Mouse (Mus musculus) small intestine, adult 2 months (tissue): Measurements from ENCODE around the gene Asb9. TPM values are rescaled to one million over a fixed set of nuclear protein-coding genes. Genes with fewer than 3 reads are reported as not detected.

Experiments
- H3K27ac ChIP-seq: fragments of 200-500 bp; 2 replicates; pipeline ENCODE4 v1.5.1; 2012; ENCODE audit warnings: low read depth, low read length, control low read depth, inconsistent platforms; ENCODE audit not compliant: insufficient read depth
- H3K27me3 ChIP-seq: fragments of 200-500 bp; 2 replicates; pipeline ENCODE4 v1.6.1; 2012; ENCODE audit warnings: mild to moderate bottlenecking, moderate library complexity, low read length, inconsistent platforms; ENCODE audit not compliant: control insufficient read depth, insufficient read depth
- H3K36me3 ChIP-seq: fragments of 200-500 bp; 2 replicates; pipeline ENCODE4 v1.6.1; 2012; ENCODE audit warnings: mild to moderate bottlenecking, low read length, control low read depth, inconsistent platforms; ENCODE audit not compliant: control insufficient read depth, insufficient read depth
- H3K4me1 ChIP-seq: fragments of 200-500 bp; 2 replicates; pipeline ENCODE4 v1.6.1; 2012; ENCODE audit warnings: low read length, inconsistent platforms, mixed read lengths; ENCODE audit not compliant: control insufficient read depth, insufficient read depth, insufficient read length
- H3K4me3 ChIP-seq: fragments of 200-500 bp; 2 replicates; pipeline ENCODE4 v1.5.1; 2012; ENCODE audit warnings: low read depth, mild to moderate bottlenecking, control low read depth, inconsistent platforms, low read length, moderate library complexity
- CTCF ChIP-seq: fragments of 200-500 bp; IDR thresholded peaks from 2 replicates; pipeline ENCODE4 v1.5.1; 2012; ENCODE audit warnings: low read depth, mild to moderate bottlenecking, control low read depth, inconsistent platforms, low read length, moderate library complexity, mixed read lengths; ENCODE audit not compliant: insufficient replicate concordance, insufficient read length; ENCODE audit errors: extremely low read depth
- POLR2A ChIP-seq: fragments of 200-500 bp; IDR thresholded peaks from 2 replicates; pipeline ENCODE4 v1.6.1; 2012; ENCODE audit warnings: low read depth, mild to moderate bottlenecking, control low read depth, inconsistent platforms, low read length, moderate library complexity
- WGBS: fragments of 180-500 bp; shearing (Covaris S2); methylation state at CpG from one replicate; pipeline ENCODE4 v1.1.7; 2018; 5-methylcytosine and 5-hydroxymethylcytosine counted together
- polyA plus RNA-seq: library from polyadenylated mRNA; depleted of rRNA; stranded (reverse); fragments of >200 nt; gene quantifications from 2 replicates; pipeline ENCODE4 v1.2.3, GENCODE M21; 2012; rRNA removed

The Asb9 gene
- not detected in 2 replicates for polyA plus RNA-seq

DNA sequence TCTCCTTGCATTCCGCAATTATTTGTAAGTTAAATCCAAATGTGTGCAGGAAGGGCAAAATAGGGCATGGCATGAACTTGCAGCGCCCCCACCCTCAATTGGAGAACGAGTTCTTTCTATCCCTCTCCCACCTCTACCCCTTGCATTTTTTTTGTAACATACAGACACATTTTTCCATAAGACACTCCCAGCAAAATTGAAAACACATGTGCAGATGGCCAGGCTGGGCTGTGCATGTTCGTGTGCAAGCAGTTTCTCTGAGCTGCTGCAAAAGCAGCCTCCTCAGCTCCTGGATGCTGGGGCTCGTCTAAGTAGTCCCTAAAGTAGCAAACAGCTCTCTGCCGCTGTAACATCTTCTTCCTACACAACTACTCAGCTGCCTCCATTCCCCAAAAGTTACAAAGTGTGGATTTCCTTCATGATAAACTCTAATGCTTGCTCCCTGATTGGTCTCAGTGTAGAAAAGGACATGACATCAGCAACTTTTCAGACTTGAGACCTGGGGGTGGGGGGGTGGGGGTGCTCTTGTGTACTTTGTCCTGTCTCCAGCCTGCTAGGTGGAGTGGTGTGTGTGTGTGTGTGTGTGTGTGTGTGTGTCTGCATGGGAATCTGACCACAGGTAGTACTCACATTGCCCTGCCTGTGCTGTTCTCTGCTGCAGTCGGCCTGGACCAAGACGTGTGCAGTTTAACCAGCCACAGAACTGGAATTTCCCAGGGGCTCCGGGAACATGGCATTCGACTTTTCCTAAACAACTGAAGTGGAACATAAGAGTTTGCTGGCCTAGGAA lies at the start of gene Asb9:
Gene Asb9, plus strand, starts transcription at position 619 of the 790 bp plus-strand sequence.
- 71% methylated on average over 10 of the region's 10 CpGs for WGBS
- no peaks in the 10 kb centered on the region for H3K36me3 ChIP-seq
- H3K4me1 ChIP-seq = no peaks in the 10 kb centered on the region
- TF ChIP-seq CTCF (no peak), POLR2A (no peak)
- no peaks in the 10 kb centered on the region for H3K27me3 ChIP-seq
- no peak within 1 kb of the TSS for H3K27ac ChIP-seq
- no peak within 1 kb of the TSS for H3K4me3 ChIP-seq

DNA sequence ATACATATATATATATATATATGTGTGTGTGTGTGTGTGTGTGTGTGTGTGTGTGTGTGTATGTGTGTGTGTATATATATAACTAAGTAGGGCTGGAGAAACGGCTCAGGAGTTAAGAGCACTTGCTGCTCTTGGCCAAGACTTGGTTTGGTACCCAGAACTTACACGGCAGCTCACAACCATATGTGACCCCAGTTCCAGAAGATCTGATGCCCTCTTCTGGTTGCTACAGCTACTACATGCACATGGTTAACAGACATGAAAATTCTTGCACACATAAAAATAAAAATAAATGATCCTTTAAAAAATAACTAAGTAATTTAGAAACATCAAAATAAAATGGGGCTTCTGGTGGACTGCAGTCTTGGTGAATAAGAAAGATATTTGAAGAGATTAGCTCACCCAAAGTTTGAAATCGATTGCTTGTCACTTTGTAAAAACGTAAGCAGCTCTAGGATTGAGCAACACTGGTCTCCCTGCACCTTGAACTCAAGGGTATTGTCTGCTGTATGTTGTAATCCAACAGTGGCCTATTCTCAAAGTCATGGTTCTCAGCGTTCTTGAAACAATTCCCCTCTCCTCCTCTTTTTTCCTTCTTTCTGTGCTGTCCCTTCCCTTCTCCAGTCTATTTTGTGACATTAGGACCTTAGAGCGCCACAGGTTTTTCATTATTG lies 46.8 kb upstream of the Asb9 start:
- TF ChIP-seq CTCF (no peak), POLR2A (no peak)
- no peaks in the 10 kb centered on the region for H3K36me3 ChIP-seq
- H3K27me3 ChIP-seq = no peaks in the 10 kb centered on the region
- WGBS = 45% methylated on average over 6 of the region's 6 CpGs
- no peaks in the 10 kb centered on the region for H3K4me1 ChIP-seq
- H3K4me3 ChIP-seq = no peak overlapping the region
- H3K27ac ChIP-seq = no peak overlapping the region

DNA sequence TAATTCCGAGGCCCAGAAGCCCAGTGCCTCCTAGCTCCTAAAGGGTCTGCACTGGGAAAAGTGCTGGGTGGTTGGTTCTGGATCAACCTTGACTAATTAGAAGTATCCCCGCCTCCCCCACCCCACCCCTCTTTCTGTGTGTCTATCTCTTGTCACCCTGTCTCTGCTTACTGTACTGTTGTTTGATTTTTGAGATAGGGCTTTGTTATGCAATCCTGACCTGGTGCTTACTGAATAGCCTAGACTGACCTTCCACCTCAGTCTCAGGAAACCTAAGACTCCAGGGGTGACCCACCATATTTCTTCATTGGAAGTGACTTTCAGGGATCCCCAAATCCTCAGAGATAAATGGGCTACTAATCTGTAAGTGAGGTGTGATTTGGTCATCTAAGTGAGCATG lies 3.9 kb upstream of the Asb9 start:
- no peaks in the 10 kb centered on the region for H3K27me3 ChIP-seq
- H3K4me3 ChIP-seq = no peak overlapping the region
- no peaks in the 10 kb centered on the region for H3K36me3 ChIP-seq
- WGBS = 64% methylated on average over 2 of the region's 2 CpGs
- no peaks in the 10 kb centered on the region for H3K4me1 ChIP-seq
- no peak for TF ChIP-seq POLR2A
- H3K27ac ChIP-seq = no peak overlapping the region

DNA sequence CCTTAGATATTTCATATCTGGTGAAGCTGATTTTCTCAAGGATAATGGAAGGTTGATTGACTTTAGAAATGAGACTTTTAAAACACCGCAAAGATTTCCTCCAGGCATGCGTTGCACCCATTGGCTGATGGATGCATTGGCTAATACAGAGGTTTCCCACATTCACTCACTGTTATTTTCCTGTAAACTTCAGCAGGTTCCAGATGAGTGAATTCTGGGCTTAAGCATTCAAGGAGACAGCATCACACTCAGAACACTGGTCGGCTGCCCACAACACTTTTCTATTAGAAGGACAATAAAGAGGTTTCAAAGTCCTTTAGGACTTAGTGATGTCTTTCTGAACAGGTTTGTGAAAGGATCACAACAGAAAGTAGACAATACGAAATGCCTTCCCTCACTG lies 941 bp downstream of the Asb9 start:
- TF ChIP-seq POLR2A = no peak
- TF ChIP-seq CTCF = no peak
- H3K4me1 ChIP-seq = no peaks in the 10 kb centered on the region
- H3K27ac ChIP-seq = no peak overlapping the region
- no peak overlapping the region for H3K4me3 ChIP-seq
- no peaks in the 10 kb centered on the region for H3K36me3 ChIP-seq
- 70% methylated on average over 4 of the region's 4 CpGs for WGBS
- no peaks in the 10 kb centered on the region for H3K27me3 ChIP-seq

DNA sequence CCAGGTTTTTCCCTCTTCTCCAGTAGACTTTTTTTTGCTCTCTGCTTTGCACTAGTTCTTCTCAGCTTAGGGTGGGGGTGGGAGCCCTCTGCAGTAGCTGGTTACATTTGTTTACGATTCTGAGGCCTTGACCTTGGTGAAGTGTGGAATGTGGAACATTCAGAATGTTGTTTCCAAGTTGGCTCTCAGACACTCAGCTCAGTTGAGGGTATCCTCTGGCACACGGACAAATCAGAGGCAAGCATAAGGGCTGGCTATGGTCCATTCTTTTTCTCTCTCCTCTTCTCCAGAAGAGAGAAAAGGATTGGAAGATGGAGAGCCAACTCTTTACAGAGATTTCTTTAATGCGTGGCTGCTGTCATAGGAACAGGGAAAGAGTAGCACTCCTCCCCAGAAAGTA lies 2.6 kb downstream of the Asb9 start:
- 44% methylated on average over 3 of the region's 3 CpGs for WGBS
- Histone ChIP-seq H3K36me3 (no peaks in the 10 kb centered on the region), H3K27me3 (no peaks in the 10 kb centered on the region), H3K4me3 (no peak overlapping the region), H3K27ac (no peak overlapping the region), H3K4me1 (no peaks in the 10 kb centered on the region)
- TF ChIP-seq CTCF (no peak), POLR2A (no peak)

DNA sequence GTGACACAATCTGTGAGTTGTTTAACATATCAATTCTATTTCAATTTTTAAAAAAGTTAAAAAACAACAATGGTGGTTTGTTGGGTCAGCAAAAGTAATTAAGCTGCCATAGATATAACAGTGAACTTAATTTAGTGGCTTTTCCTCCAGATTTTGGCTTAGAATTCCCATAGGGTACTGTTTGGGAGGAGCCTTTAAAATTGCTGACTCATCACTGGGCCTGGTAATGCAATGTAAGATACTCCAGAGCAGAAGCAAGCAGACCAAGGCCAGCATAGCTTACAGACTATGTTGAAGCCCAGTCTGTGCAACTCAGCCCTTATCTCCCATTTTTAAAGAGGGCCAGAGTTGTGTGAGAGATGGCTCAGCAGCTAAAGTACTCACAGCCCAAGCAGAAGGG lies 16.0 kb downstream of the Asb9 start:
- Histone ChIP-seq H3K36me3 (no peaks in the 10 kb centered on the region), H3K27ac (no peak overlapping the region), H3K27me3 (no peaks in the 10 kb centered on the region), H3K4me1 (no peaks in the 10 kb centered on the region), H3K4me3 (no peak overlapping the region)
- TF ChIP-seq CTCF = no peak
- TF ChIP-seq POLR2A = no peak

DNA sequence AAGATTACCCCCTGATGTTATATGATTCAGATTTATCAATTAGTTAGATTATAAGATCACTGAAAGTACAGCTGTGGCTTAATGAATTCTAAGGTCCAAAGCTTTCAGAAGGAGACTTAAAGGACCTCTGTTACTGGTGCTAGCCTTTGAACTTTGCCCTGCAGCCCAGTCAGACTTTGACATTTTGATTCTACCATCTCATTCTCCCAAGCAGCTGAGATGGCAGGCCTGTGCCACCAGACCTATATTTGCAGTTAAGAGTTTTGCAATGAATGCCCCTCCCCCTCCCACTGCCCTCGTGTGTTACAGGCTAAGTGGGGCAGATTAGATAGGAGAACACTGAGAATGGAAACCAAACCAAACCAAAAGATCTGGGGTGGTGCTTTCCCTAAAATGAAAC lies 20.4 kb downstream of the Asb9 start:
- Histone ChIP-seq H3K4me1 (no peaks in the 10 kb centered on the region), H3K36me3 (no peaks in the 10 kb centered on the region), H3K4me3 (no peak overlapping the region), H3K27ac (no peak overlapping the region), H3K27me3 (no peaks in the 10 kb centered on the region)
- TF ChIP-seq CTCF (no peak), POLR2A (no peak)
- 8% methylated on average over 1 of the region's 1 CpGs for WGBS
